Mouse (Mus musculus) stomach, embryonic 16.5 days (tissue): ENCODE data around the gene Spag9. TPM values are rescaled to one million over a fixed set of nuclear protein-coding genes. Genes with fewer than 3 reads are reported as not detected.

ENCODE experiments used
- ATAC-seq: fragments of 200-750 bp; cut with Nextera tagmentation; 2 replicates; pipeline ENCODE4 v1.8.0; 2017; ENCODE audit warnings: moderate number of reproducible peaks, moderate TSS enrichment; ENCODE audit not compliant: insufficient read depth, low FRiP score
- H3K27ac ChIP-seq: fragments of 300-500 bp; sonication (generic); 2 replicates; pipeline ENCODE4 v1.5.1; 2014; ENCODE audit warnings: low read length
- H3K27me3 ChIP-seq: fragments of 300-500 bp; sonication (generic); 2 replicates; pipeline ENCODE4 v1.6.1; 2014; ENCODE audit warnings: low read length, control low read depth, mixed read lengths; ENCODE audit not compliant: control insufficient read depth, insufficient read depth
- H3K36me3 ChIP-seq: fragments of 300-500 bp; sonication (generic); 2 replicates; pipeline ENCODE4 v1.6.1; 2014; ENCODE audit warnings: low read length; ENCODE audit not compliant: control insufficient read depth, insufficient read depth
- H3K4me1 ChIP-seq: fragments of 300-500 bp; sonication (generic); 2 replicates; pipeline ENCODE4 v1.6.1; 2014; ENCODE audit warnings: low read length, control low read depth, mixed read lengths; ENCODE audit not compliant: control insufficient read depth, insufficient read depth
- H3K4me2 ChIP-seq: fragments of 300-500 bp; sonication (generic); 2 replicates; pipeline ENCODE4 v1.6.1; 2014; ENCODE audit warnings: low read depth, low read length, mixed read lengths
- H3K4me3 ChIP-seq: fragments of 300-500 bp; sonication (generic); replicated peaks from 2 replicates; pipeline ENCODE4 v1.5.1; 2014; ENCODE audit warnings: mild to moderate bottlenecking, low read length
- H3K9ac ChIP-seq: fragments of 300-500 bp; sonication (generic); 2 replicates; pipeline ENCODE4 v1.6.1; 2014; ENCODE audit warnings: low read length
- H3K9me3 ChIP-seq: fragments of 300-500 bp; sonication (generic); replicated peaks from 2 replicates; pipeline ENCODE4 v1.6.1; 2016; ENCODE audit warnings: low read length, control low read depth; ENCODE audit not compliant: control insufficient read depth
- WGBS: fragments of 180-500 bp; shearing (Covaris S2); extraction: QIAGEN DNeasy Blood & Tissue Kit; methylation state at CpG from one replicate; pipeline ENCODE4 v1.1.7; 2014; 5-methylcytosine and 5-hydroxymethylcytosine counted together
- polyA plus RNA-seq: library from polyadenylated mRNA; unstranded; fragments of >200 nt; fragmentation: Nextera tagmentation; extraction: Ambion mirVana; gene quantifications from 2 replicates; pipeline ENCODE4 v1.2.1, GENCODE M21; 2015

The Spag9 gene
- 26.1 and 31.0 TPM in 2 replicates for polyA plus RNA-seq

- peak within 1 kb of the TSS; percentile 95 for H3K4me3 ChIP-seq
- WGBS = under 1% methylated on average over 55 of the region's 70 CpGs
- ATAC-seq = peak; percentile 93
- no peaks in the 10 kb centered on the region for H3K27me3 ChIP-seq
- peak within 1 kb of the TSS; percentile 100 for H3K27ac ChIP-seq
- H3K9me3 ChIP-seq = no peaks in the 10 kb centered on the region
- peaks cover 17% of the 10 kb centered on the region for H3K4me1 ChIP-seq
- peak within 1 kb of the TSS; percentile 98 for H3K9ac ChIP-seq
- no peaks in the 10 kb centered on the region for H3K36me3 ChIP-seq
- peak within 1 kb of the TSS; percentile 79 for H3K4me2 ChIP-seq
Measured at GRCm38 (mm10) chr11:93995720-93996305, at the start of gene Spag9. Gene Spag9, plus strand, starts transcription at chr11:93996091.

- Histone ChIP-seq H3K27ac (no peak overlapping the region), H3K27me3 (no peaks in the 10 kb centered on the region), H3K36me3 (peaks cover 3% of the 10 kb centered on the region; the same call in 1 of the 2 replicates), H3K4me1 (no peaks in the 10 kb centered on the region; the same call in 1 of the 2 replicates), H3K9ac (no peak overlapping the region), H3K4me2 (no peak overlapping the region), H3K9me3 (no peaks in the 10 kb centered on the region), H3K4me3 (no peak overlapping the region)
- 88% methylated on average over 9 of the region's 9 CpGs for WGBS
- ATAC-seq = no peak
Measured at GRCm38 (mm10) chr11:93948887-93949567, 46.9 kb upstream of the Spag9 start.

- Histone ChIP-seq H3K9me3 (no peaks in the 10 kb centered on the region), H3K4me2 (no peak overlapping the region), H3K4me1 (peaks cover 4% of the 10 kb centered on the region; the same call in 1 of the 2 replicates), H3K27me3 (no peaks in the 10 kb centered on the region), H3K27ac (no peak overlapping the region), H3K9ac (no peak overlapping the region), H3K4me3 (no peak overlapping the region), H3K36me3 (peaks cover 3% of the 10 kb centered on the region; the same call in 1 of the 2 replicates)
- ATAC-seq = no peak
- WGBS = 84% methylated on average over 1 of the region's 1 CpGs
Measured at GRCm38 (mm10) chr11:93950045-93950444, 45.8 kb upstream of the Spag9 start.

GRCm38 (mm10) chr11:93952376-93952775, 43.5 kb upstream of the Spag9 start:
- Histone ChIP-seq H3K27ac (no peak overlapping the region), H3K4me2 (no peak overlapping the region), H3K9ac (no peak overlapping the region), H3K36me3 (peaks cover 3% of the 10 kb centered on the region; the same call in 1 of the 2 replicates), H3K4me3 (no peak overlapping the region), H3K27me3 (no peaks in the 10 kb centered on the region), H3K4me1 (peaks cover 13% of the 10 kb centered on the region), H3K9me3 (no peaks in the 10 kb centered on the region)
- no peak for ATAC-seq
- WGBS = 52% methylated on average over 5 of the region's 5 CpGs

- Histone ChIP-seq H3K4me1 (peaks cover 13% of the 10 kb centered on the region), H3K4me3 (peak overlapping the region; percentile 76), H3K9me3 (no peaks in the 10 kb centered on the region), H3K36me3 (peaks cover 3% of the 10 kb centered on the region; the same call in 1 of the 2 replicates), H3K27ac (peak overlapping the region; percentile 97), H3K4me2 (peak overlapping the region; percentile 87), H3K9ac (peak overlapping the region; percentile 82), H3K27me3 (no peaks in the 10 kb centered on the region)
- ATAC-seq = no peak
- 33% methylated on average over 13 of the region's 13 CpGs for WGBS
Measured at GRCm38 (mm10) chr11:93954738-93955255, 41.1 kb upstream of the Spag9 start.

GRCm38 (mm10) chr11:93955256-93956150, 40.4 kb upstream of the Spag9 start:
- Histone ChIP-seq H3K4me3 (peak overlapping the region; percentile 76), H3K9ac (peak overlapping the region; percentile 82), H3K36me3 (peaks cover 5% of the 10 kb centered on the region; the same call in 1 of the 2 replicates), H3K4me2 (peak overlapping the region; percentile 87), H3K4me1 (peaks cover 13% of the 10 kb centered on the region), H3K9me3 (no peaks in the 10 kb centered on the region), H3K27ac (peak overlapping the region; percentile 97), H3K27me3 (no peaks in the 10 kb centered on the region)
- ATAC-seq = peak; percentile 98
- WGBS = under 1% methylated on average over 67 of the region's 67 CpGs

GRCm38 (mm10) chr11:93956159-93956558, 39.7 kb upstream of the Spag9 start, which contains the start of gene Nme2:
Gene Nme2, minus strand, starts transcription at chr11:93956259.
- 5% methylated on average over 6 of the region's 6 CpGs for WGBS
- H3K27ac ChIP-seq = peak within 1 kb of the TSS; percentile 97
- peaks cover 13% of the 10 kb centered on the region for H3K4me1 ChIP-seq
- no peaks in the 10 kb centered on the region for H3K9me3 ChIP-seq
- H3K9ac ChIP-seq = peak within 1 kb of the TSS; percentile 82
- H3K4me2 ChIP-seq = peak within 1 kb of the TSS; percentile 87
- peak within 1 kb of the TSS; percentile 76 for H3K4me3 ChIP-seq
- H3K27me3 ChIP-seq = no peaks in the 10 kb centered on the region
- 0 out of 2 replicates have a peak, but pooled peaks have one; percentile 5 for ATAC-seq
- peaks cover 8% of the 10 kb centered on the region; the same call in 1 of the 2 replicates for H3K36me3 ChIP-seq

GRCm38 (mm10) chr11:93957031-93957555, 38.8 kb upstream of the Spag9 start:
- Histone ChIP-seq H3K4me1 (peaks cover 13% of the 10 kb centered on the region), H3K36me3 (peaks cover 8% of the 10 kb centered on the region; the same call in 1 of the 2 replicates), H3K9ac (no peak overlapping the region), H3K27me3 (no peaks in the 10 kb centered on the region), H3K9me3 (no peaks in the 10 kb centered on the region), H3K4me3 (no peak overlapping the region), H3K27ac (no peak overlapping the region; the same call in 1 of the 2 replicates), H3K4me2 (no peak overlapping the region)
- WGBS = 88% methylated on average over 2 of the region's 2 CpGs
- no peak for ATAC-seq
